Mouse (Mus musculus) cortical plate, adult 2 months (tissue): ENCODE data around the gene Sh3gl3.

Experiments used
- CTCF ChIP-seq: fragments of 200-500 bp; IDR thresholded peaks from 2 replicates; pipeline ENCODE4 v1.5.1; 2011; ENCODE audit warnings: mild to moderate bottlenecking, control low read depth, low read length; ENCODE audit not compliant: insufficient read depth; ENCODE audit errors: extremely low read depth
- POLR2A ChIP-seq: fragments of 200-500 bp; IDR thresholded peaks from 2 replicates; pipeline ENCODE4 v1.6.1; 2011; ENCODE audit warnings: mild to moderate bottlenecking, low read length, control low read depth; ENCODE audit not compliant: insufficient read depth; ENCODE audit errors: extremely low read depth

DNA sequence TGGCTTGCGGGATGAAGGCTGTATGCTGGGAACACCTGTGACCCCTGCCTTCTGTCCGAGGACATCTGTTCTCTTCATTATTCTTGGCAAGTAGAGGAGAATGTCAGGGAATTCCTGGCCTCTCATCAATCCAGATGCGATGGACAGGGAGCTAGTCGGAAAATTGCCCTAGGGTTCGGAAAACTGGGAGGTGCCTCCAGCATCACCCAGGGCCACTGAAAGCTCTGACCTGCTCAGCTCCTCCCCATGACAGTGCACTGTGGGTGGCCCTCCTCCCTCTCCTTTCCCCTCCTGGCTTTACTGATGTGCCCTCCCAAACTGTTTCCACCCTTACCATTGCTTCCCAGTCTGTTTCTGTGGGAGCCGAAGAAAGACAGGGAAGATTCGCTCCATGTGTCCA is 29.5 kb downstream of the Sh3gl3 start:
- no peak for TF ChIP-seq CTCF
- no peak for TF ChIP-seq POLR2A
